Mouse (Mus musculus) splenic B cell, adult 2 months (primary cell): ENCODE data around the gene Immp2l.
"Not testable (repeated sequence)": the region's sequence is repeated elsewhere in the genome, so short reads cannot be mapped to it uniquely, and the experiment has no call there.

ENCODE experiments used
- DNase-seq: peaks from one replicate; pipeline ENCODE4 v3.0.0-alpha.2; 2011; ENCODE audit warnings: low read depth, low spot score
- H3K27me3 ChIP-seq: 2 replicates; pipeline ENCODE4 v1.6.1; 2012; ENCODE audit warnings: mild to moderate bottlenecking, low read length, moderate library complexity, mixed read lengths; ENCODE audit not compliant: control insufficient read depth, poor library complexity, insufficient read depth, severe bottlenecking
- H3K36me3 ChIP-seq: 2 replicates; pipeline ENCODE4 v1.6.1; 2012; ENCODE audit warnings: mild to moderate bottlenecking, low read length, moderate library complexity, mixed read lengths; ENCODE audit not compliant: control insufficient read depth, poor library complexity, insufficient read depth, severe bottlenecking

The Immp2l gene

GRCm38 (mm10) chr12:41023511-41024421 is at the start of gene Immp2l:
Immp2l (plus strand) TSS chr12:41024090.
- no peaks in the 10 kb centered on the region for H3K27me3 ChIP-seq
- DNase-seq: peak; percentile 98
- H3K36me3 ChIP-seq: no peaks in the 10 kb centered on the region

- no peaks in the 10 kb centered on the region for H3K27me3 ChIP-seq
- H3K36me3 ChIP-seq: no peaks in the 10 kb centered on the region
- no peak for DNase-seq
Observed at GRCm38 (mm10) chr12:40978719-40979500, 45.0 kb upstream of the Immp2l start.

GRCm38 (mm10) chr12:40979716-40980115 is 44.2 kb upstream of the Immp2l start:
- Histone ChIP-seq H3K27me3 (no peaks in the 10 kb centered on the region), H3K36me3 (no peaks in the 10 kb centered on the region)
- DNase-seq: no peak

- no peaks in the 10 kb centered on the region for H3K27me3 ChIP-seq
- no peaks in the 10 kb centered on the region for H3K36me3 ChIP-seq
- no peak for DNase-seq
Observed at GRCm38 (mm10) chr12:40980160-40980559, 43.7 kb upstream of the Immp2l start.

GRCm38 (mm10) chr12:40983021-40983420 is 40.9 kb upstream of the Immp2l start:
- Histone ChIP-seq H3K27me3 (no peaks in the 10 kb centered on the region), H3K36me3 (no peaks in the 10 kb centered on the region)
- DNase-seq: no peak

- no peaks in the 10 kb centered on the region for H3K27me3 ChIP-seq
- H3K36me3 ChIP-seq: no peaks in the 10 kb centered on the region
- no peak for DNase-seq
Observed at GRCm38 (mm10) chr12:40984735-40985134, 39.2 kb upstream of the Immp2l start.

- H3K27me3 ChIP-seq: no peaks in the 10 kb centered on the region
- no peaks in the 10 kb centered on the region for H3K36me3 ChIP-seq
- DNase-seq: no peak
Observed at GRCm38 (mm10) chr12:40985791-40986190, 38.1 kb upstream of the Immp2l start.

- H3K36me3 ChIP-seq: no peaks in the 10 kb centered on the region
- H3K27me3 ChIP-seq: no peaks in the 10 kb centered on the region
- no peak for DNase-seq
Observed at GRCm38 (mm10) chr12:40988311-40989065, 35.4 kb upstream of the Immp2l start.

GRCm38 (mm10) chr12:40991647-40992046 is 32.2 kb upstream of the Immp2l start:
- Histone ChIP-seq H3K36me3 (no peaks in the 10 kb centered on the region), H3K27me3 (no peaks in the 10 kb centered on the region)
- DNase-seq: no peak

GRCm38 (mm10) chr12:40992237-40992636 is 31.7 kb upstream of the Immp2l start:
- not testable (repeated sequence) for H3K27me3 ChIP-seq, H3K36me3 ChIP-seq, DNase-seq

GRCm38 (mm10) chr12:40994846-40995245 is 29.0 kb upstream of the Immp2l start:
- no peaks in the 10 kb centered on the region for H3K27me3 ChIP-seq
- no peak for DNase-seq

GRCm38 (mm10) chr12:40995618-40996370 is 28.1 kb upstream of the Immp2l start:
- Histone ChIP-seq H3K36me3 (no peaks in the 10 kb centered on the region), H3K27me3 (no peaks in the 10 kb centered on the region)
- DNase-seq: no peak

More at GRCm38 (mm10) chr12:40994846-40995245, 29.0 kb upstream of the Immp2l start:
- H3K36me3 ChIP-seq: no peaks in the 10 kb centered on the region

- Histone ChIP-seq H3K36me3 (no peaks in the 10 kb centered on the region), H3K27me3 (no peaks in the 10 kb centered on the region)
- no peak for DNase-seq
Observed at GRCm38 (mm10) chr12:41022516-41022915, 1.4 kb upstream of the Immp2l start.

GRCm38 (mm10) chr12:41024512-41024911 is 622 bp downstream of the Immp2l start:
- Histone ChIP-seq H3K27me3 (no peaks in the 10 kb centered on the region), H3K36me3 (no peaks in the 10 kb centered on the region)
- peak; percentile 13 for DNase-seq
